Mouse (Mus musculus) midbrain, embryonic 16.5 days (tissue): ENCODE data around the gene Fam222b. TPM values are rescaled to one million over a fixed set of nuclear protein-coding genes. Genes with fewer than 3 reads are reported as not detected.

Source experiments
- ATAC-seq: fragments of 200-750 bp; cut with Nextera tagmentation; 2 replicates; pipeline ENCODE4 v1.8.0; 2017; ENCODE audit warnings: moderate TSS enrichment
- H3K27ac ChIP-seq: fragments of 300-500 bp; sonication (generic); 2 replicates; pipeline ENCODE4 v1.5.1; 2014; ENCODE audit warnings: mild to moderate bottlenecking, low read length, mixed read lengths
- H3K27me3 ChIP-seq: fragments of 300-500 bp; sonication (generic); 2 replicates; pipeline ENCODE4 v1.6.1; 2014; ENCODE audit warnings: low read depth, low read length, mixed read lengths; ENCODE audit not compliant: control insufficient read depth, insufficient read depth
- H3K36me3 ChIP-seq: fragments of 300-500 bp; sonication (generic); 2 replicates; pipeline ENCODE4 v1.6.1; 2014; ENCODE audit warnings: mild to moderate bottlenecking, low read length, moderate library complexity, mixed read lengths; ENCODE audit not compliant: control insufficient read depth, insufficient read depth
- H3K4me1 ChIP-seq: fragments of 300-500 bp; sonication (generic); 2 replicates; pipeline ENCODE4 v1.6.1; 2014; ENCODE audit warnings: mild to moderate bottlenecking, low read length, mixed read lengths; ENCODE audit not compliant: control insufficient read depth, insufficient read depth
- H3K4me2 ChIP-seq: fragments of 300-500 bp; sonication (generic); 2 replicates; pipeline ENCODE4 v1.6.1; 2014; ENCODE audit warnings: mild to moderate bottlenecking, low read length, mixed read lengths
- H3K4me3 ChIP-seq: fragments of 300-500 bp; sonication (generic); 2 replicates; pipeline ENCODE4 v1.5.1; 2014; ENCODE audit warnings: low read depth, mild to moderate bottlenecking, low read length, moderate library complexity, mixed read lengths
- H3K9ac ChIP-seq: fragments of 300-500 bp; sonication (generic); 2 replicates; pipeline ENCODE4 v1.6.1; 2014; ENCODE audit warnings: low read depth, low read length, mixed read lengths
- H3K9me3 ChIP-seq: fragments of 300-500 bp; sonication (generic); replicated peaks from 2 replicates; pipeline ENCODE4 v1.6.1; 2014; ENCODE audit warnings: mild to moderate bottlenecking, low read length, mixed read lengths; ENCODE audit not compliant: control insufficient read depth, poor library complexity, severe bottlenecking
- WGBS: fragments of 180-500 bp; shearing (Covaris S2); extraction: QIAGEN DNeasy Blood & Tissue Kit; methylation state at CpG from one replicate; pipeline ENCODE4 v1.1.7; 2014; 5-methylcytosine and 5-hydroxymethylcytosine counted together
- polyA plus RNA-seq: library from polyadenylated mRNA; unstranded; fragments of >200 nt; fragmentation: Nextera tagmentation; extraction: Ambion mirVana; gene quantifications from 2 replicates; pipeline ENCODE4 v1.2.1, GENCODE M21; 2015

Gene Fam222b
- polyA plus RNA-seq, 1 experiment from 2014 or later = 28.7 TPM

DNA sequence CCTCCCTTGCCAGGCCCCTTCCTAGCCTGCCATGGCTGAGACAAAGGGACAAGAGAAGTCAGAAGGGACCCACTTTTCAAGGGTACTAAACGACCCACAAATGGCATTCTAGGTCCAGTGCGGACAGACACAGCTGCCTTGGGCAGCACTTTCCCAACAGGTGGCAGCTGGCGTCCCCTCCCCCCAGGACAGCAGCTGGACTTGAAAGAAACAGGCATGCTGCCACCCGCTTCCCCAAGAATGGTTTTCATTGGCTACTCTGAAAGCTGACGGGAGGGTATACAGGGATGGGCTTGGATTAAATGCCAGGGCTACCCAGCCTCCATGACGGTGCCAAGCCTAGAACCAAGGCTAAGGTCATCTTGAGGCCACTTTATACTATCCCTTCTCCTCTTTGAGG is 68.0 kb downstream of the Fam222b start:
- H3K36me3 ChIP-seq = peaks cover 24% of the 10 kb centered on the region
- peaks cover 31% of the 10 kb centered on the region for H3K4me1 ChIP-seq
- WGBS = 32% methylated on average over 6 of the region's 6 CpGs

DNA sequence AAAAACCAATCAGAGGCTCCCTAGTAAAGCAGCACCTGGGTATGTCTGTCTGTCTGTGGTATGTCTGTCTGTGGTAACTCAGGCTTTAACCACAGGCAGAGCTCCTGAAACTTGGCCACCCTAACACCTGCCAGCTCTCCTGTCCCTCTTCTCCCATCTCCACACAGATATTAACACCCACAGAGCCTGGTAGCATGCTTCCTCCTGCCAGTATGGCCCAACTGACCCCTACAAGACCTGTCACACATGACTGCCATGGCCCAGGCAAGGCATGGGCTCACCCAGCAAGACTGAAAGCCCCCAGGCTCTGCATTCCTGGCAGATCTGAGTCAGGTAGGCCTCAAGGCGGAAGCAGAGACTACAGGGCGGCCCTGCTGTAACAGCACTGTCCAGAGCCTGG is 68.6 kb downstream of the Fam222b start:
- Histone ChIP-seq H3K4me1 (peaks cover 31% of the 10 kb centered on the region), H3K4me2 (peak overlapping the region; percentile 67), H3K9me3 (no peaks in the 10 kb centered on the region), H3K4me3 (peak overlapping the region; percentile 98), H3K27me3 (no peaks in the 10 kb centered on the region), H3K36me3 (peaks cover 23% of the 10 kb centered on the region), H3K9ac (peak overlapping the region; percentile 99), H3K27ac (peak overlapping the region; percentile 96)
- ATAC-seq = no peak
- 76% methylated on average over 2 of the region's 2 CpGs for WGBS

More for the DNA sequence above, 68.0 kb downstream of the Fam222b start:
- Histone ChIP-seq H3K9me3 (no peaks in the 10 kb centered on the region), H3K4me2 (peak overlapping the region; percentile 67), H3K27me3 (no peaks in the 10 kb centered on the region), H3K27ac (peak overlapping the region; percentile 63), H3K9ac (peak overlapping the region; percentile 17; the same call in 1 of the 2 replicates), H3K4me3 (peak overlapping the region; percentile 98; the same call in 1 of the 2 replicates)
- ATAC-seq = no peak

DNA sequence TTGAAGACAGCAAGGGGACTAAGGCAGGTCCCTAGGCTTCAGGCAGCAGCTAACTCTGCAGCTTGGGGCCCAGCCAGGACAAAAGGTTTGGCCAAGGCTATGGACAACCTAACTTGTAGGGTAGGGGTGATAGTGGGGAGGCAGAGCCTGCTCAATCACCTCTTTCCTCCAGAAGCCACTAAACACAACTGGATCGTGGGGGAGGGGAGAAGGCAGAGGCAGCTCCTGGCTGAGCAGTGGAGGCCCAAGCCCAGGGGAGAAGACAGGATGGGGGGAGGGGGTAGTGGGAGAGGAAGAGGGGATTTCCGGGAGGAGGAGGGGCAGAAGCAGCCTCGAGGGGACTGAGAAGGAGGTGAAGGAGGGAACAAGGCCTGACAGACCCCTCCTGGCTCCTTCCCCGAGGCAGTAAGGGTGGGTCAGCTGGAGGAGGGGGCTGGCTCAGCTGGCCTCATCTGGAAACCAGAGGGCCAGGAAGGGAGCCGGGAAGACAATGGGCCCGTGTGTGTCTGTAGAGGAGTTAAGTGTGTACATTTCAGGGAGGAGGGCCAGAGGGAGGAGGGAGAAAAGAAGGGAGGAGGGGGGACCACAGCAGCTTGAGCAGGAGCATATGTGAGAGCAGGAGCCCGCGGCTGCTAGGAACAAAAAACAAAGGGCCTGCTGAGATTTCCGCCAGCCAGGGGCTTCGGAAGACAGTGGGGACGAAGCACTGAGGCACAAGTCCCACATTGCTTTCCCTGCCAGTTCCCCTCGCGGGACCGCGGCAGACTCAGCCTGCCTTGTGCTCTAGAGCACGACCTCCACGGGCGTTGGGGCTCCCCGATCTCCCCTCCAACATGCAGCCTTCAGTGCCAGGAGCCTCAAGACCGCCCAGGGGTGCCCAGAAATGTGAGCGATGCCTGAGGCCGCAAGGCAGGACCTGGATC is 69.5 kb downstream of the Fam222b start:
- H3K4me1 ChIP-seq = peaks cover 31% of the 10 kb centered on the region
- H3K4me2 ChIP-seq = peak overlapping the region; percentile 67
- H3K4me3 ChIP-seq = peak overlapping the region; percentile 98

DNA sequence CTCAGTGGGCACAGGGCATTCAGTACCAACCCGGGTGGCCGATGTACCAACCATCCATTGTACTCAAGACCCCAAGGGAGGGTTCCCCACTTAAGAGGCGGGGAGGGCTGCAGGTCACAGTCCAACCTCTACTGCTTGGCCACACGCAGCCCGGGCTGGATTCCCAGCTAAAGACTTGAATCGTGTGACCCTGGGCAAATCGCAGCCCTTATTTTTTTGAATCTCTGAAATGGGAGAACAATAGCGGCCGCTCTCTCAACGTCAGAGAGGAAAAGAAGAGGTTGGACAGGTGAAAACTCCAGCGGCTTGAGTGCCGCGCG is 70.1 kb downstream of the Fam222b start:
- H3K36me3 ChIP-seq = peaks cover 17% of the 10 kb centered on the region
- H3K4me3 ChIP-seq = peak overlapping the region; percentile 98
- no peaks in the 10 kb centered on the region for H3K9me3 ChIP-seq
- H3K9ac ChIP-seq = peak overlapping the region; percentile 99
- WGBS = 0% methylated on average over 14 of the region's 14 CpGs
- peaks cover 30% of the 10 kb centered on the region for H3K4me1 ChIP-seq
- no peaks in the 10 kb centered on the region for H3K27me3 ChIP-seq
- ATAC-seq = peak; percentile 12; the same call in 1 of the 2 replicates
- H3K27ac ChIP-seq = peak overlapping the region; percentile 96
- H3K4me2 ChIP-seq = peak overlapping the region; percentile 67

More for the DNA sequence above, 69.5 kb downstream of the Fam222b start:
- ATAC-seq = peak; percentile 9; the same call in 1 of the 2 replicates
- peak overlapping the region; percentile 99 for H3K9ac ChIP-seq
- H3K9me3 ChIP-seq = no peaks in the 10 kb centered on the region
- peaks cover 19% of the 10 kb centered on the region for H3K36me3 ChIP-seq
- WGBS = under 1% methylated on average over 21 of the region's 22 CpGs
- H3K27me3 ChIP-seq = no peaks in the 10 kb centered on the region
- H3K27ac ChIP-seq = peak overlapping the region; percentile 96

DNA sequence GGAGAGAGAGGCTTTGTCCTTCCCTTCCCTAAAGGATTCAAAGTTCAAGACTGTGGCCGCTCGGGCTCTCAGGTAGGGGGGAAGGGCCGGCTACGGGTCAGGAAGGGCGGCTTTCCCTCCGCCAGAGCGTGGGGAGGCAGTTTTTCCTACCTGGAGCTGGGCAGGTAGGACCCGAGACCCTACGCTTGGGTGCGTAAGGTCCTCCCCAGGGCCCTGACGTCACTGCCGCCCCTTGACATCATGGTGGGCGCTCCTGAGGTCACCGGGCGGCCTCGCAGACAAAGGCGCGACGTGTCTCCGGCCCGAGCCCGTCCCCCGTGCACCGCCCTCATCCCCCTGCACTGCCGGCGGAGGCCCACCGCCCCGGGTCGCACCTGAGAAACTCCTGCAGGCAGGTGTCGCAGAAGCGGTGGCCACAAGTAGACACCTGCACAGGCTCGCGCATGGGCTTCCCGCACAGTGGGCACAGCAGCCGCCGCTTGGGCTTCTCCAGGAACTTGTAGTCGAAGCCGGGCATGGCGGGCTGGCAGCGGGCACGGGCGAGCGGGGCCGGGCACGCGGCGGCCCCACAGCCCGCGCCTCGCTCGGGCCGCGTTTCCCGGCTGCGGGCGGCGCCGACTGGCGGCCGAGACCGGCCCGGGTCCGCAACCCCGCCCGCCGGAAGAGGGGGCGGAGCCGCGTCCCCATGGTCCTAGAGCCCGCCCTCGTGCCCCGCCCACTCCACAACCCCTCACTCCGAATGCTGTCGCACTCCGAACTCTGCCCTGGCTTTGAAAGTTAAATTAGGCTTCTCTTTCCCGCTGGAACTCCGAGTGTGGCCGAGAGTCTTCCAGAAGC is 70.7 kb downstream of the Fam222b start, which contains the start of gene Traf4:
Traf4 (minus strand) TSS at position 666 of the 837 bp plus-strand sequence.
- H3K9me3 ChIP-seq = no peaks in the 10 kb centered on the region
- peaks cover 30% of the 10 kb centered on the region for H3K4me1 ChIP-seq
- H3K9ac ChIP-seq = peak within 1 kb of the TSS; percentile 99
- ATAC-seq = peak; percentile 88
- peak within 1 kb of the TSS; percentile 67 for H3K4me2 ChIP-seq
- peak within 1 kb of the TSS; percentile 96 for H3K27ac ChIP-seq
- peak within 1 kb of the TSS; percentile 98 for H3K4me3 ChIP-seq
- under 1% methylated on average over 76 of the region's 78 CpGs for WGBS
- H3K27me3 ChIP-seq = no peaks in the 10 kb centered on the region
- H3K36me3 ChIP-seq = peaks cover 12% of the 10 kb centered on the region

DNA sequence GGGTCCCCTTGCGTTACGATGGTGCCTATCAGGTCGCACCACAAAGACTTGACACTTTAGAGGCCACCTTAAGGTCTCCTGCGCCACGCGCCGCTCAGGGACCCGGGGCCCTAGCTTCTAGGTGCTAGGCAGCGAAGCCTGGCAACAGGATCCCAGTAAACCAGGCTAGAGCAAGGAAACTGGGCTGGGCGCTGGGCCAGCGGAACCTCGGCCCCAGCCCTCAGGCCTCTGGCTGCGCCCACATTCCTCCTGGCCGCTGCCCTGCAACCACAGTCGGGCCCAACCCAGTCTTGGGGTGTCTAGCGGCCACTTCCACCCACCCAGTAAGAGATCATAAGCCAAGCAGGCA is 71.3 kb downstream of the Fam222b start:
- 2% methylated on average over 16 of the region's 16 CpGs for WGBS
- Histone ChIP-seq H3K4me3 (peak overlapping the region; percentile 98), H3K9ac (peak overlapping the region; percentile 99), H3K36me3 (peaks cover 6% of the 10 kb centered on the region), H3K27ac (peak overlapping the region; percentile 96), H3K27me3 (no peaks in the 10 kb centered on the region), H3K9me3 (no peaks in the 10 kb centered on the region), H3K4me1 (peaks cover 30% of the 10 kb centered on the region), H3K4me2 (peak overlapping the region; percentile 67)
- peak; percentile 47 for ATAC-seq

DNA sequence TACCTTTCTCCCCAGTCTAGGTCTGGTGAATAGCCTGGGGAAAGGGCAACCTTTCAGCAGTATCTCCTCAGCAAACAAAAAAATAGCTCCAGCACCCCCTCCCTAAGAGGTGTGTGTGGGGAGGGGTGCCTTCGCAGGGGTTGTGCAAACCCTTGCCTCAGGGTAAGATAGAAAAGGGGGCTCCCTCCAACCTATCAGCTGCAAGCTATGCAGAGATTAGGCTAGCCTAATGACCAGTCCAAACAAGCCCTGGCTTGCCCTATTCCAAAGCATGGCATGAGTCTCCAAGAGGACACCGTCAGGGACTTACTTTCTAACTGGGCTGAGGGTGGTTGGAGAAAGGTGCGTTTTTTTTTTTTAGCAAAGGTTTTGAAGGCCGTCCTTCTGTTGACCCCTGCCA is 71.7 kb downstream of the Fam222b start:
- H3K27me3 ChIP-seq = no peaks in the 10 kb centered on the region
- H3K4me2 ChIP-seq = peak overlapping the region; percentile 67
- H3K4me1 ChIP-seq = peaks cover 30% of the 10 kb centered on the region
- peak overlapping the region; percentile 96 for H3K27ac ChIP-seq
- no peaks in the 10 kb centered on the region for H3K9me3 ChIP-seq
- peak overlapping the region; percentile 3; the same call in 1 of the 2 replicates for H3K9ac ChIP-seq
- 58% methylated on average over 4 of the region's 4 CpGs for WGBS
- ATAC-seq = no peak
- peaks cover 2% of the 10 kb centered on the region; the same call in 1 of the 2 replicates for H3K36me3 ChIP-seq
- peak overlapping the region; percentile 98 for H3K4me3 ChIP-seq

DNA sequence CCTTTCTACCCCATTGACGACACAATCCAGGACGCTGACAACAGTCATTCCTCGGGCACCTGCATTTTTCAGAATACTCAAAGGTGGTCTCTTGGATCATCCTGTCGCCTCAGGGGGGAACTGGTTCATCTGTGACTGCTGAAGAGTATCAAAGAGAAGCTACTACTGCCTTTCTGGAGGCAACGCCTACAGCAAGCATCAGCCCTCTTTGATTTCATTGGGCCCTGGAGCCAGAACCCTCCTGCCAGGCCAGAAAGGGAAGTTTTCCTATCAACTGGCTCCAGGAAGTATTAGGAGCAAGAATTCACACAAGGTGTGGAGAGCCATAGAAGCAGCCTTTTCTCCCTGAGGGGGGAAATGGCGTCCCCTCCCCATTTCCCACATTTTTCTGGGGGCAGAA is 72.2 kb downstream of the Fam222b start:
- no peak overlapping the region for H3K4me3 ChIP-seq
- no peak for ATAC-seq
- no peak overlapping the region for H3K4me2 ChIP-seq
- no peak overlapping the region for H3K27ac ChIP-seq
- whole genome bisulfite sequencing = 69% methylated on average over 6 of the region's 6 CpGs
- no peak overlapping the region for H3K9ac ChIP-seq
- H3K27me3 ChIP-seq = no peaks in the 10 kb centered on the region
- no peaks in the 10 kb centered on the region for H3K36me3 ChIP-seq
- H3K4me1 ChIP-seq = peaks cover 30% of the 10 kb centered on the region
- H3K9me3 ChIP-seq = no peaks in the 10 kb centered on the region
